Mouse (Mus musculus) embryonic facial prominence, embryonic 11.5 days (tissue): ENCODE measurements at regions not wholly inside any gene's neighbourhood (a gene's known extent, or its start where the extent isn't known, plus 50 kb on each side); places are given as distances from the start of the nearest gene placed in this dataset.

Experiments used
- ATAC-seq: fragments of 200-750 bp; cut with Nextera tagmentation; replicated peaks from 2 replicates; pipeline ENCODE4 v1.8.0; 2017; ENCODE audit warnings: low read depth; ENCODE audit not compliant: insufficient number of reproducible peaks, low FRiP score, low TSS enrichment
- DNase-seq: peaks from one replicate; pipeline ENCODE4 v3.0.0-alpha.2; 2015; ENCODE audit warnings: low spot score
- H3K27ac ChIP-seq: fragments of 300-500 bp; sonication (generic); replicated peaks from 2 replicates; pipeline ENCODE4 v1.5.1; 2014; ENCODE audit warnings: mild to moderate bottlenecking, low read depth, low read length, control low read depth
- H3K27me3 ChIP-seq: fragments of 300-500 bp; sonication (generic); 2 replicates; pipeline ENCODE4 v1.6.1; 2014; ENCODE audit warnings: mild to moderate bottlenecking, low read length, moderate library complexity, mixed read lengths; ENCODE audit not compliant: control insufficient read depth, insufficient read depth
- H3K36me3 ChIP-seq: fragments of 300-500 bp; sonication (generic); replicated peaks from 2 replicates; pipeline ENCODE4 v1.6.1; 2014; ENCODE audit warnings: low read depth, mild to moderate bottlenecking, low read length, moderate library complexity, mixed read lengths; ENCODE audit not compliant: control insufficient read depth, insufficient read depth
- H3K4me1 ChIP-seq: fragments of 300-500 bp; sonication (generic); 2 replicates; pipeline ENCODE4 v1.6.1; 2014; ENCODE audit warnings: low read length, mixed read lengths; ENCODE audit not compliant: control insufficient read depth, insufficient read depth
- H3K4me2 ChIP-seq: fragments of 300-500 bp; sonication (generic); 2 replicates; pipeline ENCODE4 v1.6.1; 2014; ENCODE audit warnings: low read depth, mild to moderate bottlenecking, control low read depth, low read length, moderate library complexity
- H3K4me3 ChIP-seq: fragments of 300-500 bp; sonication (generic); 2 replicates; pipeline ENCODE4 v1.5.1; 2014; ENCODE audit warnings: low read depth, low read length, control low read depth
- H3K9ac ChIP-seq: fragments of 300-500 bp; sonication (generic); replicated peaks from 2 replicates; pipeline ENCODE4 v1.6.1; 2014; ENCODE audit warnings: mild to moderate bottlenecking, control low read depth, low read length
- H3K9me3 ChIP-seq: fragments of 300-500 bp; sonication (generic); replicated peaks from 2 replicates; pipeline ENCODE4 v1.6.1; 2016; ENCODE audit warnings: mild to moderate bottlenecking, low read length, inconsistent platforms, mixed read lengths; ENCODE audit not compliant: control insufficient read depth
- WGBS: fragments of 180-500 bp; shearing (Covaris S2); extraction: QIAGEN DNeasy Blood & Tissue Kit; methylation state at CpG from one replicate; pipeline ENCODE4 v1.1.7; 2014; 5-methylcytosine and 5-hydroxymethylcytosine counted together

DNA sequence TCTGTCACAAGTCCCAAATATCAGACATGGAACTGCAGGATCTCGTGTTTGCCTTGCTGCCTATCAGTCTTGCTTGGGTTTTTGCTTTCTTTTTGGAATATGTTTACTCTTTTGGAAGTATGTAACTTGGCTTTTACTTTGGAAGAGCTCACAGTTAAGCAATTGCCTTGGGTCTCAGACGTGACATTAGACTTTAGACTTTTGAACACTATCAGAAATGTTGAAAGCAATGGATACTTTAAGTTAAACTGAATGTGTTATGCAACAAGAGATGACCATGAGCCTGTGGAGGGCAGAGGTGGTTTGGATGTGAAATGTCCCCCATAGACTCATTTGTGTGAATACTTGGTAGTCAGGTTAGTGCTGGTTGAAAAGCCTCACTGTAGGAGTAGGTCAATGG is 354.3 kb downstream of the Psat1 start:
- Histone ChIP-seq H3K36me3 (no peaks in the 10 kb centered on the region), H3K4me3 (no peak overlapping the region), H3K9me3 (no peaks in the 10 kb centered on the region), H3K27me3 (no peaks in the 10 kb centered on the region), H3K4me2 (no peak overlapping the region), H3K4me1 (no peaks in the 10 kb centered on the region), H3K27ac (no peak overlapping the region), H3K9ac (no peak overlapping the region)
- ATAC-seq: no peak
- WGBS: 79% methylated on average over 2 of the region's 2 CpGs
- DNase-seq: no peak

DNA sequence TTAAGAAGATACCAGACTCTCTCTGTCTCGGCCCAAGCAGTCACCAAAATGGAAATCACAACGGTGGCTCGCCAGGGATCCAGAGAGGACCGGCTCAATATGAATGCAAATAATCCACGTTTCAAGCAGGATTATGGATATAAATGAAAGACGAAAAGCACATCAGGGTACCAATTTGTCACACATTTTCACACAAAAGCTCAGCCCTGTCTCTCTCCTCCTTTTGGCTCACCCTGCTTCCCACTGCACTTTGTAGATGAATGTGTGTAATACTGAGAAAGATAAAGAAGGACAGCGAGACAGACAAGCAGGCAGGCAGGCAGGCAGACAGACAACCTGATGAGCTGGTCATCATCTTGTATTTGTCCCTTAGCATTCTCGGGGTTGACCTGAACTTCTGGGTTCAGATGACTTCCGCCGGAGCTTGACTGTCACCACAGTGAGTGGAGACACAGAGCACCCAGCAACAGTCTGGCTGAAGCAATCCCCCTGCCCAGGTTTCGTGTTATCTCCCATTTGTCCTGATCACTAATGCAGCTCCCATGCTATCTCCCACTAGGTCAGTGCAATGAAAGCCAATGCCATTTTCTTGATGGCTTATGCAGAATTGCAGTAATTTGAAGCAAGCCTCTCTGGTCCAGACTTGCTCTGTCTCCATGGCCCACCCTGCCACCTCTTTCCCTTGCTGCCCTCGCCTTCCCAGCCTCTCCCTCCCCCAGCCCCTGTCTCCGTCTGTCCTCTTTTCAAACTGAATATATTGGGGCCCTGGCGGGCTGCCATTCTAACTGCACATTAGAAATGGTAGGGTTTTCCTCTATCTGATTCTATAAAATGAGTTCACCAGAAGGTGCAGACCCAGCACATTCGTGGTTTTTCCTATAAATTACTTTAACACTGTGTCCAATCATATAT is 363.1 kb downstream of the Psat1 start:
- ATAC-seq: no peak
- Histone ChIP-seq H3K4me1 (no peaks in the 10 kb centered on the region), H3K36me3 (no peaks in the 10 kb centered on the region), H3K4me3 (no peak overlapping the region), H3K9ac (no peak overlapping the region), H3K27me3 (no peaks in the 10 kb centered on the region), H3K9me3 (no peaks in the 10 kb centered on the region), H3K4me2 (no peak overlapping the region), H3K27ac (no peak overlapping the region)
- WGBS: 74% methylated on average over 15 of the region's 15 CpGs
- DNase-seq: no peak

DNA sequence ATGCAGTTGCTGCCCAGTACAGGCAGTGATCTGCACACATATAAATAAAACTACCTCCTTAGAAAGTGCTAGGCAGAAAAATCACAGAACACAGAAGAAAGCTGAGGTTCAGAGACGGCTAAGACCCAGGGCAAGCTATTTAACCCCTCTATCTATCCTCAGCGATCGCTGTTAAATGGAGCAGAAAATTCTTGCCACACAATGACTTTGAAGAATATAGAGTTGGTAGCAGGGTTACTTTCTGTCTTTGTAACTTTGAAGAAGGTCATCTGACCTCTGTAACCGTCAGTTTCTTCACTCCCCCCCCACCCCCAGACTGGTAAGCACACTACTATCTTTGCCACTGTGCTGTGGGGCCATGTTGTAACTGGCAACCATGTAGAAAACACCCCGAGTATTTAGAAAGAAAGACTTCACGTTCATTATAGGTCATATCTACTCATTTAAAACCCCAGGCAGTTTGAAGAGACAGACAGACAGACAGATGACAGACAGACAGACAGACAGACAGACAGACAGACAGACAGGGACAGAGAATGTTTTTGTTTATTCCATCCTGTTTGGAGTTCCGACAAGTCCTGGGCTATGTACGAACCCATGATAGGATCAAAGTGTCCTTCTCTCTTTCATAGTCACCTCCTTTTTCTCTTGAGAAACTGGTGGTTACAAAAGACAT is 363.9 kb downstream of the Psat1 start:
- Histone ChIP-seq H3K27ac (no peak overlapping the region), H3K9me3 (no peaks in the 10 kb centered on the region), H3K4me1 (no peaks in the 10 kb centered on the region), H3K9ac (no peak overlapping the region), H3K4me3 (no peak overlapping the region), H3K27me3 (no peaks in the 10 kb centered on the region), H3K36me3 (no peaks in the 10 kb centered on the region), H3K4me2 (no peak overlapping the region)
- WGBS: 67% methylated on average over 8 of the region's 8 CpGs
- DNase-seq (no peak), ATAC-seq (no peak)

DNA sequence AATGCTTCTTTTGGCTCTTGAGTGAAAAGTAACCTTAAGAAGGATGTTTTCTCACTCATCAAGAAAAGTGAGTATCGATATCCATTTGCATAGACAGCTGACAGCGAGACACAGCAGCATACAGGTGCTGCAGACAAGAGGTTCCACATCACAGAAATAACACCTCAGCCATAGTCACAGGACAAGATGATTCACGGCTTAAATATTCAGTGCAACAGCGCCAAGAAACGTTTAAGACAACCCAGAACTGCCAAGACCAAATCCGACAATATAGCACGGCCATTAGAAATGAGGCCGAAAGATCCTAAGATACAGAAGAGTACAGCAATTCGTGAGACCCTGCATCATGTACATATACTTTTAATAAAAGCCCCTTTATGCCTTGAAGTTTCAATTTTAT is 375.9 kb downstream of the Psat1 start:
- Histone ChIP-seq H3K4me3 (no peak overlapping the region), H3K4me2 (no peak overlapping the region), H3K4me1 (no peaks in the 10 kb centered on the region), H3K27me3 (no peaks in the 10 kb centered on the region), H3K9ac (no peak overlapping the region), H3K27ac (no peak overlapping the region), H3K36me3 (no peaks in the 10 kb centered on the region), H3K9me3 (no peaks in the 10 kb centered on the region)
- WGBS: 90% methylated on average over 9 of the region's 9 CpGs
- DNase-seq (no peak), ATAC-seq (no peak)

DNA sequence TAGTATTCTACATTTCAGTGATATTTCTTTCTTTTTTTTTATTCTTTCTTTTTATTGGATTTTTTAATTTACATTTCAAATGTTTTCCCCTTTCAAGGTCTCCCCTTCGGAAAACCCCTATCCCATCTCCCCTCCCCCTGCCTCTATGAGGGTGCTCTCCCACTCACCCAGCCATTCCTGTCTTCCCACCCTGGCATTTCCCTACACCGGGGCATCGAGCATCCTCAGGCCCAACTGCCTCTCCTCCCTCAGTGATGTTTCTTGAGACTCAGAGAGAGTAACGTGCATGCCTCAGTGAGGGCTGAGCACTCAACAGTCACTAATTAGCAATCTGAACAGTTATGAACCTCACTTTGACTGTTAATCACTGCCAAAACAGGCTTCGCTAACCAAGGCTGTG is 385.6 kb downstream of the Psat1 start:
- Histone ChIP-seq H3K4me1 (no peaks in the 10 kb centered on the region), H3K4me2 (no peak overlapping the region), H3K9ac (no peak overlapping the region), H3K36me3 (no peaks in the 10 kb centered on the region), H3K27ac (no peak overlapping the region), H3K4me3 (no peak overlapping the region), H3K9me3 (no peaks in the 10 kb centered on the region), H3K27me3 (no peaks in the 10 kb centered on the region)
- 88% methylated on average over 5 of the region's 5 CpGs for WGBS
- DNase-seq: no peak
- ATAC-seq: no peak

DNA sequence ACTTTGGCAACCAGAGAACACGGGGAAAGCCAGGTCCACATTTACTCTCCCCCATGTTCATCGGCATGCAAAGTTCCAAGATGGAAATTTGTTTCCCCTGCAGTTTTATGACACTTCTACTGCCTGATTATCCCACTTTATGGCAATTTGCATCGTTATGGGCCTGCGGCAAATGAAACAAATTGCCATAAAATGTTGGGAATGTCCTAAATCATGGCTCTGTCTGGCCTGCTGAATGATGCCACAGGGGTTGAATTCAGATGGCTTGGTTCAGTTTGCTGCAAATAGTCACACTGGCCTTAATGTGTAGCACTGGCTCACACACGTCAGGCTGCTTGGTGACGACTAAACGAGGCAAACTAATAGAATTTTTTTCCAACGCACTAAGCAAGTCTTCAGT is 393.2 kb downstream of the Psat1 start:
- no peak for ATAC-seq

DNA sequence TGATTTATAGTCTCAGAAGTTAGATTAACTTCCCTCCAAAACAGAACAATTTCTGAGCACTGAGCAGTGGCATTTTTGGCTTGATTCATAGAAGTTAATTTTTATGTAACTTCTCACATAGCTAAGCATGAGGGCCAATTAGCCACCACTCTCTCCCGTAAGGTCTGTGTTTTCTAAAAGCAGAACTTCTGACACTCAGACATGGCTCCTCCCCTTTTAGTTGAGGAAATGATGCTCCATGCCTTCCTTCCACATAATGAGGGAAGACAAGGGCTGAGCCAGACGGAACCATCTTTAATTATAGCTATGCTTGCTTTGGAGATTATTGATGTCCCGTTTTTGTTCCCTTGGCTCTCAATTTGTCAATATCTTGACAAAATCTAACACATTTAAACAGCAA is 429.3 kb downstream of the Psat1 start:
- H3K4me2 ChIP-seq: no peak overlapping the region
- H3K9me3 ChIP-seq: no peaks in the 10 kb centered on the region
- no peak for ATAC-seq
- no peak overlapping the region for H3K27ac ChIP-seq
- no peak overlapping the region for H3K9ac ChIP-seq
- WGBS: 76% methylated on average over 3 of the region's 3 CpGs
- DNase-seq: no peak
- H3K4me3 ChIP-seq: no peak overlapping the region
- H3K4me1 ChIP-seq: no peaks in the 10 kb centered on the region
- H3K36me3 ChIP-seq: no peaks in the 10 kb centered on the region
- H3K27me3 ChIP-seq: no peaks in the 10 kb centered on the region; the same call in 1 of the 2 replicates

More for the DNA sequence above, 393.2 kb downstream of the Psat1 start:
- Histone ChIP-seq H3K36me3 (no peaks in the 10 kb centered on the region), H3K4me1 (no peaks in the 10 kb centered on the region), H3K4me3 (no peak overlapping the region), H3K9me3 (no peaks in the 10 kb centered on the region), H3K9ac (no peak overlapping the region), H3K27me3 (no peaks in the 10 kb centered on the region), H3K27ac (no peak overlapping the region), H3K4me2 (no peak overlapping the region)
- DNase-seq: no peak
- WGBS: 83% methylated on average over 8 of the region's 8 CpGs
